Mouse (Mus musculus) heart, embryonic 14.5 days (tissue): ENCODE measurements at regions not wholly inside any gene's neighbourhood (a gene's known extent, or its start where the extent isn't known, plus 50 kb on each side); places are given as distances from the start of the nearest gene placed in this dataset.

Experiments
- ATAC-seq: fragments of 200-750 bp; cut with Nextera tagmentation; 2 replicates; pipeline ENCODE4 v1.8.0; 2017; ENCODE audit warnings: low read depth, moderate TSS enrichment; ENCODE audit not compliant: insufficient number of reproducible peaks, insufficient read depth, low FRiP score
- H3K27ac ChIP-seq, 2 experiments: fragments of 200-500 bp in 1 of 2; fragments of 300-500 bp in 1 of 2; sonication (generic) in 1 of 2; replicated peaks in 1 of 2; 2 replicates each; pipeline ENCODE4 v1.5.1; 2012 to 2014; ENCODE audit warnings: low read depth in 2 of 2, low read length in 2 of 2, control low read depth in 1 of 2, mild to moderate bottlenecking in 1 of 2, mixed read lengths in 1 of 2; ENCODE audit not compliant: control insufficient read depth in 1 of 2, insufficient read depth in 1 of 2
- H3K27me3 ChIP-seq: fragments of 300-500 bp; sonication (generic); 2 replicates; pipeline ENCODE4 v1.6.1; 2014; ENCODE audit warnings: mild to moderate bottlenecking, low read length, control low read depth; ENCODE audit not compliant: control insufficient read depth, insufficient read depth
- H3K36me3 ChIP-seq: fragments of 300-500 bp; sonication (generic); 2 replicates; pipeline ENCODE4 v1.6.1; 2014; ENCODE audit warnings: mild to moderate bottlenecking, control low read depth, low read length, mixed read lengths; ENCODE audit not compliant: control insufficient read depth, insufficient read depth
- H3K4me1 ChIP-seq, 2 experiments: fragments of 200-500 bp in 1 of 2; fragments of 300-500 bp in 1 of 2; sonication (generic) in 1 of 2; 2 replicates each; pipeline ENCODE4 v1.6.1; 2012 to 2014; ENCODE audit warnings: low read length in 2 of 2, control low read depth in 1 of 2, mixed read lengths in 1 of 2; ENCODE audit not compliant: control insufficient read depth in 2 of 2, insufficient read depth in 2 of 2
- H3K4me2 ChIP-seq: fragments of 300-500 bp; sonication (generic); 2 replicates; pipeline ENCODE4 v1.6.1; 2014; ENCODE audit warnings: mild to moderate bottlenecking, low read length
- H3K4me3 ChIP-seq, 2 experiments: fragments of 200-500 bp in 1 of 2; fragments of 300-500 bp in 1 of 2; sonication (generic) in 1 of 2; 2 replicates each; pipeline ENCODE4 v1.5.1; 2012 to 2014; ENCODE audit warnings: low read length in 2 of 2, mild to moderate bottlenecking in 2 of 2, control low read depth in 1 of 2, low read depth in 1 of 2, moderate library complexity in 1 of 2; ENCODE audit not compliant: control insufficient read depth in 1 of 2, insufficient read depth in 1 of 2
- H3K9ac ChIP-seq: fragments of 300-500 bp; sonication (generic); 2 replicates; pipeline ENCODE4 v1.6.1; 2014; ENCODE audit warnings: mild to moderate bottlenecking, low read length
- H3K9me3 ChIP-seq: fragments of 300-500 bp; sonication (generic); 2 replicates; pipeline ENCODE4 v1.6.1; 2016; ENCODE audit warnings: low read length, control low read depth; ENCODE audit not compliant: control insufficient read depth
- WGBS: fragments of 180-500 bp; shearing (Covaris S2); extraction: QIAGEN DNeasy Blood & Tissue Kit; methylation state at CpG from one replicate; pipeline ENCODE4 v1.1.7; 2014; 5-methylcytosine and 5-hydroxymethylcytosine counted together

DNA sequence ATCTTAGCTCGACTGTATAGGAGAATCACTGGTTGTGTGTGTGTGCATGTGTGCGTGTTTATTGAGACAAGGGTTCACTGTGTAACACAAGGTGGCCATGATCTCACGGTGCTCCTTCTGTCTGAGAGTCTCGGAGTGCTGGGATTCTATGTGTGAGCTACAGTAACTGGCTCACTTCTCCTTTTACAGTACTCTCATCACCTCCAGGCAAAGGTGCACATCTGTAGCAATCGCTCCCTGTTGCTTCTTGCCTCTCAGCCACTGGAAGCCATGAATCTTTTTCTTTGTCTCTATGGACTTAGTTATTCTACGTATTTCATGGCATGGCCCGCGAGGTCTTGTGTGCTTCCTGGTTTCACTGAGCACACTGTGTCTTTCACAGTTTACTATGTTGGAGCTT is 78.3 kb upstream of the Caprin1 start:
- Histone ChIP-seq H3K9me3 (no peaks in the 10 kb centered on the region), H3K4me1 (peaks cover 0 to under 1% of the 10 kb centered on the region in 2 experiments; a peak in 1 of 4 replicates), H3K4me3 (no peak overlapping the region), H3K36me3 (no peaks in the 10 kb centered on the region), H3K27ac (no peak overlapping the region), H3K4me2 (no peak overlapping the region), H3K27me3 (peaks cover 2% of the 10 kb centered on the region; the same call in 1 of the 2 replicates), H3K9ac (no peak overlapping the region)
- WGBS = 87% methylated on average over 8 of the region's 8 CpGs
- ATAC-seq = no peak

DNA sequence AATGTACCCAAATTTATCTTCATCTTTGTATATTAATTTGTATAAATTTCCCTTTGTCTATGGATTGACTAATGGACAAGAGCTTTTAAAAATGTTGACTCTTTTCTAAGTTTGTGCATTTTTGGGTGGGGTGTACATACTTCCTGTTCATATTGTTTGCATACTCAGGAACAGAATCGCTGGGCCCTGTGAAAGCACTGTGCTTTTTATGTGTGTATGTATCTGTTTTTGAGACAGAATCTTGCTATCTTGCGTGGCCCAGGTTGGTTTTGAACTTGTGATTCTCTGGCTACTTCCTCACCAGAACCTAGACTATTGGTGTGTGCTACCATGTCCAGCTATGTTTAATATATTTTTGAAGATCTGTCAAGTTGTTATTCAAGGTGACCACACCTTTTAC is 78.8 kb upstream of the Caprin1 start:
- Histone ChIP-seq H3K9me3 (no peaks in the 10 kb centered on the region), H3K27ac (no peak overlapping the region), H3K27me3 (no peaks in the 10 kb centered on the region), H3K36me3 (no peaks in the 10 kb centered on the region), H3K4me3 (no peak overlapping the region), H3K4me1 (peaks cover 2 to 6% of the 10 kb centered on the region in 2 experiments), H3K4me2 (no peak overlapping the region), H3K9ac (no peak overlapping the region)
- 82% methylated on average over 2 of the region's 2 CpGs for WGBS
- ATAC-seq = no peak

DNA sequence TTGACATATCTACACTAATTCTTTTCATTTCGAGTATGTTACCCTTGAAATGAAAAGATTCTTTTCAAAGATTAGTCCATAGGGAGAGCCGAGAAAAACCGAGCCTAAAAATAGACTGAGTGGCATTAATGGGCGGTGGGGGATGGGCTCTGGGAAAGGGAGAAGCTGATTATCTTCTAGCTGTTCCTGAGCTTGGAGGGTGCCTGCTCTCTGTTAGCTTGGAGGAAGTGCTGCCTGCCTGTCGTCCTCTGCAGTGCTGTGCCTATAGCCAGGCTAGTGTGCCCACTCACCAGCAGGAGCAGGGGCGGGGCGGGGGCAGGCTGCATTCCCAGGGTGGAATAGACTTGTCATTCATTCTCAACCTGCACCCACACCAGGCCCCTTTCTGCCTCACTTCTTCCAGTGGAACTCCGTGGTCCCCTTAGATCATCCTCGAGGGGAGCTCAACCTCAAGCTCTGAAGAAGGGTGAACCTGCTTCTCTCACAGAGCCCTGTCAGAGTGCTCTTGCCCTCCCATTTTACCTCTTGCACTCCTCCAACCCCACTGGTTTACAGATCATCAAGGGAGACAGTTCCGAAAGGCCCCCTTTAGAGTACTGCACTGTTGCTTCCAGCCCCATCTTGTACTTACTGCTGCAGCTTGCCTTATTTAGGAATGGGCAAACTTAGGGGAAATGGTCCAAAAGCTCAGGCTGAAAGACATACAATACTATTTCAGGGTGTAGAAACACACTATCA is 76.6 kb upstream of the Lmo2 start:
- WGBS = 10% methylated on average over 10 of the region's 10 CpGs
- peak overlapping the region; percentile 40 for H3K4me2 ChIP-seq
- no peak overlapping the region for H3K4me3 ChIP-seq
- peak overlapping the region in 1 of 2 experiments; percentile 22; a peak in 1 of 4 replicates for H3K27ac ChIP-seq
- H3K27me3 ChIP-seq = no peaks in the 10 kb centered on the region
- peak; percentile 64 for ATAC-seq
- H3K4me1 ChIP-seq = peaks cover 4 to 11% of the 10 kb centered on the region in 2 experiments
- no peak overlapping the region; the same call in 1 of the 2 replicates for H3K9ac ChIP-seq
- no peaks in the 10 kb centered on the region for H3K36me3 ChIP-seq
- no peaks in the 10 kb centered on the region for H3K9me3 ChIP-seq

DNA sequence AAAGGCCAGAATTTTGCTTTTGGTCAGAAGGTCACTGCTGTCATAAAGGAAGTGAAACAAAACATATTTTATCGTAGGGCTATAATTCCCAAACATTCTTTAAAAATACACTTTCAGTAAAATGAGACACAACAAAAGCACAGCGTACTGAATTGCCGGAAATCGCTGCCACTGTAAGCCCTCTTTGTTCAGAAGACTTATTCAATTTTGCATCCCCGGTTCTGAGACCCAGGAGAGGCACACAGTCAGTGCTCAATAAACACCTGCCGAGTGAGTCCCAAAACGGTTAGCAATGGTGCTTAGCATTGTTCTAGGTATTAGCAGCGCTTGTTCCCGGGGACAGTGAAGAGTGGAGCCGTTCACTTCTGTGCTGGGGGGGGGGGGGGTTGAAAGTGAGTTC is 72.9 kb upstream of the Lmo2 start:
- Histone ChIP-seq H3K27ac (no peak overlapping the region), H3K4me3 (no peak overlapping the region), H3K4me1 (peaks cover 4 to 11% of the 10 kb centered on the region in 2 experiments), H3K9me3 (no peaks in the 10 kb centered on the region), H3K36me3 (no peaks in the 10 kb centered on the region), H3K27me3 (peaks cover 5% of the 10 kb centered on the region; the same call in 1 of the 2 replicates), H3K4me2 (no peak overlapping the region), H3K9ac (no peak overlapping the region)
- ATAC-seq = no peak
- WGBS = 72% methylated on average over 10 of the region's 10 CpGs

DNA sequence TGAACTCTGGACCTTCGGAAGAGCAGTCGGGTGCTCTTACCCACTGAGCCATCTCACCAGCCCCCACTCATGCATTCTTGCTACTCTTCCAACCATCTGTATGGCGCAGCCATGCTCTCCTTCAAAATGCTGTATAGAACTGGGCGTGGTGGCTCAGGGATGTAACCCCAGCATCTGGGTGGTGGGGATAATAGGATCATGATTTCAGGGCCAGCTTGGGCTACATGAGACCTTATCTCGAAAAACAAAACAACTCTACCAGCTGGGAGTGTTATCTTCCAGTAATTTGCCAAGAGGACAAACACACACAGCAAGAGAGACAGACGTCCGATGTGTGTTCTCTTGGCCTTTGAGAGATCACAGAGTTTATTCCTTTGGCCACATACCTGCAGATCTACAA is 69.8 kb upstream of the Lmo2 start:
- Histone ChIP-seq H3K4me2 (no peak overlapping the region), H3K9ac (no peak overlapping the region), H3K27ac (no peak overlapping the region), H3K4me1 (no peaks in the 10 kb centered on the region), H3K9me3 (no peaks in the 10 kb centered on the region), H3K27me3 (peaks cover 25% of the 10 kb centered on the region), H3K4me3 (no peak overlapping the region), H3K36me3 (no peaks in the 10 kb centered on the region)
- WGBS = 85% methylated on average over 7 of the region's 7 CpGs
- ATAC-seq = no peak

DNA sequence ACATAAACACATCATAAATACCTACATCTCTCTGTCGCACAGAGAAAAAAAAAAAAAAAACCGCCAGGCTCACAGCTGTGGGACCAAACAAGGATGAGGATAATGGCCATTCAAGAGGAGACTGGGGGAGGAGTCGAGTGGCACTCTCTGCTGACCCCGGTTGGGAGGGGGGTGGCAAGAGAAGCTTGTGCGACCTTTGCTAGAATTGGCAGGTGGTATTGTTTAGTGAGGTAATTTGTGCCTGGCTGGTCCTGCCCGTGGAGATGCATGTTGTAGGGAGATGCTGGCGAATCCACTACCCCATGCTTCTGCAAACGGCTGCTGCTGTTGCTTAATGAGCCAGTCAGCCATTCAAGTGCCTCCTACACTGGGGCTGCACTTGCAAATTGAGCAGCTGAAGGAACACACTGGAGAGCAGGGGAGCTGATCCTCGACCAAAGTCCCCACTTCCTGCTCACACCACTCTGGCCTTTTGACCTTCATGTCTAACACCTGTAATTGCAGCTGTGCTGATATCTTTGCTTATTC is 66.5 kb upstream of the Lmo2 start:
- peaks cover 19 to 26% of the 10 kb centered on the region in 2 experiments for H3K4me1 ChIP-seq
- no peaks in the 10 kb centered on the region for H3K36me3 ChIP-seq
- H3K9me3 ChIP-seq = no peaks in the 10 kb centered on the region
- 28% methylated on average over 9 of the region's 9 CpGs for WGBS
- H3K4me3 ChIP-seq = no peak overlapping the region
- H3K27me3 ChIP-seq = peaks cover 30% of the 10 kb centered on the region
- H3K9ac ChIP-seq = no peak overlapping the region
- ATAC-seq = no peak
- H3K27ac ChIP-seq = no peak overlapping the region
- H3K4me2 ChIP-seq = no peak overlapping the region

DNA sequence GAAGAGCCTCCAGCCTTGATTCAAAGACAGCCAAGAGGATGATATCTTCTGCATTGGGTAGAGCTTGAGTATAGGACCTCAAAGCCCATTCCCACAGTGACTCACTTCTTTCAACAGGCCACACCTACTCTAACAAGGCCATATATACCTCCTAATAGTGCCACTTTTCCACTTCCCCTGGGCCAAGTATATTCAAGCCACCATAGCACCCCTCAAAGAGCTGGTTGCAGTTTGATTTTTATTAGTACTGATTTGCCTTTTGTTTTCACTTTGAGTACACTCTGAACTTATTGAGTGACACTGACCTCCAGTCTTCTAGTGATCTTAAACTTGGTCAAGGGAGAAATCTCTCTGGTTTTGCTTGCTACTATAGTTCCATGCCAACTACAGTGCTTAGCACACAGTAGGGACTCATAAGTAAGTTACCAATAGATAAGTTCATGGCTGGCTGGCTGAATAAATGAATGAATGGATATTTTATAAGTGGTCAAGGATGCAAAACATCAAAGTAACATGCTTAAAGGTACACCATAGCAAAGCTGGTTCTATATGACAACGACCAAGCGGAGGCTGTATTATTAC is 64.5 kb upstream of the Lmo2 start:
- Histone ChIP-seq H3K36me3 (no peaks in the 10 kb centered on the region), H3K4me1 (peaks cover 28 to 37% of the 10 kb centered on the region in 2 experiments), H3K27ac (no peak overlapping the region), H3K9me3 (no peaks in the 10 kb centered on the region), H3K4me2 (no peak overlapping the region), H3K4me3 (no peak overlapping the region), H3K9ac (no peak overlapping the region), H3K27me3 (peaks cover 32% of the 10 kb centered on the region)
- 79% methylated on average over 2 of the region's 2 CpGs for WGBS
- ATAC-seq = no peak
